Comparison of ENCODE assay signal across 1 mouse cellular context in genomic region chr4:133599571-133600073, GRCm38 (mm10).
TF ChIP-seq lines count a peak whose summit lies in the region.

No protein-coding gene starts in this region.

TF ChIP-seq in ES-E14, 5 proteins besides CTCF, POLR2A, EP300 and RAD21 (continued from another document):
- no peak for TF ChIP-seq ZC3H11A (IDR thresholded peaks at IDR 0.05; ENCODE audit: borderline replicate concordance, low read depth, low read length)
- TF ChIP-seq MAFK (IDR thresholded peaks at IDR 0.05; ENCODE audit: insufficient read depth, low read depth, low read length), result no peak
- TF ChIP-seq HCFC1 (IDR thresholded peaks at IDR 0.05; ENCODE audit: borderline replicate concordance, insufficient read depth, low read length), result no peak
- TF ChIP-seq CHD2 (IDR thresholded peaks at IDR 0.05; ENCODE audit: low read depth, low read length), result no peak
